Mouse (Mus musculus) hindbrain, postnatal 0 days (tissue): ENCODE results near the gene Npas3. TPM values are rescaled to one million over a fixed set of nuclear protein-coding genes. Genes with fewer than 3 reads are reported as not detected.

Experiments used
- ATAC-seq: fragments of 200-750 bp; cut with Nextera tagmentation; 2 replicates; pipeline ENCODE4 v1.8.0; 2017; ENCODE audit warnings: mild to moderate bottlenecking, moderate TSS enrichment, moderate library complexity
- DNase-seq: peaks from one replicate; pipeline ENCODE4 v3.0.0-alpha.2; 2015; ENCODE audit warnings: low spot score
- H3K27ac ChIP-seq: fragments of 300-500 bp; sonication (generic); 2 replicates; pipeline ENCODE4 v1.5.1; 2014; ENCODE audit warnings: mild to moderate bottlenecking
- H3K27me3 ChIP-seq: fragments of 300-500 bp; sonication (generic); 2 replicates; pipeline ENCODE4 v1.6.1; 2014; ENCODE audit warnings: low read length, mixed read lengths; ENCODE audit not compliant: insufficient read depth
- H3K36me3 ChIP-seq: fragments of 300-500 bp; sonication (generic); 2 replicates; pipeline ENCODE4 v1.6.1; 2014; ENCODE audit warnings: low read length, mixed read lengths; ENCODE audit not compliant: insufficient read depth
- H3K4me1 ChIP-seq: fragments of 300-500 bp; sonication (generic); 2 replicates; pipeline ENCODE4 v1.6.1; 2014; ENCODE audit warnings: antibody characterized with exemption, low read length, mixed read lengths; ENCODE audit not compliant: insufficient read depth
- H3K4me2 ChIP-seq: fragments of 300-500 bp; sonication (generic); 2 replicates; pipeline ENCODE4 v1.6.1; 2014; ENCODE audit warnings: low read depth, mild to moderate bottlenecking, low read length, moderate library complexity, mixed read lengths
- H3K4me3 ChIP-seq: fragments of 300-500 bp; sonication (generic); 2 replicates; pipeline ENCODE4 v1.5.1; 2014; ENCODE audit warnings: low read length
- H3K9ac ChIP-seq: fragments of 300-500 bp; sonication (generic); replicated peaks from 2 replicates; pipeline ENCODE4 v1.6.1; 2014; ENCODE audit warnings: mild to moderate bottlenecking, low read length, moderate library complexity, mixed read lengths
- H3K9me3 ChIP-seq: fragments of 300-500 bp; sonication (generic); 2 replicates; pipeline ENCODE4 v1.6.1; 2016; ENCODE audit warnings: low read length, mixed read lengths
- CTCF ChIP-seq: IDR thresholded peaks from 2 replicates; pipeline ENCODE4 v1.5.1; 2016; ENCODE audit warnings: antibody characterized with exemption, control low read depth, low read depth
- WGBS: fragments of 180-500 bp; shearing (Covaris S2); extraction: QIAGEN DNeasy Blood & Tissue Kit; methylation state at CpG from one replicate; pipeline ENCODE4 v1.1.7; 2014; 5-methylcytosine and 5-hydroxymethylcytosine counted together
- polyA plus RNA-seq: library from polyadenylated mRNA; unstranded; fragments of >200 nt; fragmentation: Nextera tagmentation; extraction: Ambion mirVana; gene quantifications from 2 replicates; pipeline ENCODE4 v1.2.1, GENCODE M21; 2015
- total RNA-seq: library from RNA; depleted of rRNA; stranded (reverse); fragments of >200 nt; gene quantifications from 2 replicates; pipeline ENCODE4 v1.2.3, GENCODE M21; 2014

The Npas3 gene
- total and polyA plus RNA-seq, 2 experiments from 2014 or later, result 28.0 to 53.8 TPM

GRCm38 (mm10) chr12:53587249-53587648 is 338.8 kb downstream of the Npas3 start:
- no peak for ATAC-seq
- H3K36me3 ChIP-seq, result no peaks in the 10 kb centered on the region
- WGBS, result 42% methylated on average over 5 of the region's 5 CpGs
- no peak overlapping the region for H3K4me3 ChIP-seq
- no peak overlapping the region for H3K4me2 ChIP-seq
- peaks cover 3% of the 10 kb centered on the region; the same call in 1 of the 2 replicates for H3K4me1 ChIP-seq
- no peak for DNase-seq
- peak overlapping the region; percentile 65 for H3K27ac ChIP-seq
- no peaks in the 10 kb centered on the region for H3K9me3 ChIP-seq
- no peak for TF ChIP-seq CTCF
- no peak overlapping the region for H3K9ac ChIP-seq
- H3K27me3 ChIP-seq, result no peaks in the 10 kb centered on the region

- Histone ChIP-seq H3K27me3 (no peaks in the 10 kb centered on the region), H3K4me3 (no peak overlapping the region), H3K36me3 (no peaks in the 10 kb centered on the region), H3K4me1 (peaks cover 3% of the 10 kb centered on the region; the same call in 1 of the 2 replicates), H3K27ac (peak overlapping the region; percentile 65), H3K4me2 (peak overlapping the region; percentile 30), H3K9ac (no peak overlapping the region), H3K9me3 (no peaks in the 10 kb centered on the region)
- TF ChIP-seq CTCF, result no peak; the same call in 1 of the 2 replicates
- ATAC-seq, result peak; percentile 94
- 47% methylated on average over 19 of the region's 19 CpGs for WGBS
- DNase-seq, result peak; percentile 90
These were observed 339.4 kb downstream of the Npas3 start for GRCm38 (mm10) chr12:53587691-53588504.

DNA sequence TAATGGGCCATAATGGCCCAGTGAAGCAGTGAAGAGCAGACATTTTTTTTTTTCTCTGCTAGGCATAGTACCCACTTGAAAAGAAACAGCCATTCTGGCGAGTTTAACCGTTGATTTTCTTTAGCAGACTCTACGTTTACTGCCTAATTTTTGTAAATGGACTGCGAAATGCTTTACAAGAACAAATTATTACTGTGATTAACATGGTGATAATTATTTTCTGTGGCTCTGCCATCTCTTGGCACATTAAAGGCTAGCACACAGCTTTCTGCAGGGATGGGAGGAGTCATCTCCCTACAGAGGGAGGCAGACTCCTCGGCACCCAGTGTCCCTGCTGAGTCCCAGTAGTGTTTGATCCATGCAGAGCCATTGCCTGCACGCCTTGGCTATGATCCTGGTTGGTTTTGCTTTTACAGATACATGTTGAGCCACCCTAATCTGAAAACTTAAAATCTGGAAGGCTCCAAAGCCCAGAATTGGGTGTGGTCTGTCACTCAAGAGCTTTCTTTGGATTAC is 341.0 kb downstream of the Npas3 start:
- no peak for TF ChIP-seq CTCF
- Histone ChIP-seq H3K4me3 (no peak overlapping the region), H3K4me1 (peaks cover 3% of the 10 kb centered on the region; the same call in 1 of the 2 replicates), H3K27ac (no peak overlapping the region), H3K9ac (no peak overlapping the region), H3K27me3 (no peaks in the 10 kb centered on the region), H3K36me3 (no peaks in the 10 kb centered on the region), H3K9me3 (no peaks in the 10 kb centered on the region), H3K4me2 (no peak overlapping the region)
- WGBS, result 60% methylated on average over 6 of the region's 6 CpGs
- DNase-seq (no peak), ATAC-seq (no peak)

DNA sequence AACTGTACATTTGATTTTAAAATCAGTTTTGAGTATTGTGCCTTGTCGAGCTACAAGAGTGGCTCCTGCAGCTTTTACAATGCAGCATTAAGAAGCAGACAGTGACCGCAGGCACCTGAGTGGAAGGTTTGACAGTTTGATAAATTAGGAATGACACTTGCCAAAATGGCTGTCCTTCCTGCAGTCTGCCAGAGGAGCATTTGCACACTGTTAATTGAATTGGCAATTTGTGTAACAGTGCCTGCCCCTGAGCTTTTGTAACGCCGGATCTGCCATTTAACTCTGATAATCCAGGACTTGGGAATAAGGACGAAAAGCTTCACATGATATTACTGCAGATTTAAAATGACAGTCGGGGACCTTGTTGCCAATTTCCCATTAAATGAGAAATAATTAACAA is 357.2 kb downstream of the Npas3 start:
- no peak for TF ChIP-seq CTCF
- no peak overlapping the region for H3K4me3 ChIP-seq
- H3K36me3 ChIP-seq, result no peaks in the 10 kb centered on the region
- H3K27me3 ChIP-seq, result no peaks in the 10 kb centered on the region
- WGBS, result 36% methylated on average over 6 of the region's 6 CpGs
- no peaks in the 10 kb centered on the region for H3K4me1 ChIP-seq
- H3K9ac ChIP-seq, result no peak overlapping the region
- DNase-seq, result peak; percentile 67
- no peak overlapping the region for H3K4me2 ChIP-seq
- no peaks in the 10 kb centered on the region for H3K9me3 ChIP-seq
- no peak overlapping the region for H3K27ac ChIP-seq
- no peak for ATAC-seq

- H3K9ac ChIP-seq, result no peak overlapping the region
- no peak overlapping the region for H3K27ac ChIP-seq
- WGBS, result 50% methylated on average over 7 of the region's 7 CpGs
- no peaks in the 10 kb centered on the region for H3K36me3 ChIP-seq
- no peaks in the 10 kb centered on the region for H3K27me3 ChIP-seq
- no peaks in the 10 kb centered on the region for H3K4me1 ChIP-seq
- no peak overlapping the region for H3K4me2 ChIP-seq
- DNase-seq, result peak; percentile 65
- ATAC-seq, result peak; percentile 38
- no peak for TF ChIP-seq CTCF
- no peaks in the 10 kb centered on the region for H3K9me3 ChIP-seq
- no peak overlapping the region for H3K4me3 ChIP-seq
These were observed 363.6 kb downstream of the Npas3 start for GRCm38 (mm10) chr12:53612120-53612519.

DNA sequence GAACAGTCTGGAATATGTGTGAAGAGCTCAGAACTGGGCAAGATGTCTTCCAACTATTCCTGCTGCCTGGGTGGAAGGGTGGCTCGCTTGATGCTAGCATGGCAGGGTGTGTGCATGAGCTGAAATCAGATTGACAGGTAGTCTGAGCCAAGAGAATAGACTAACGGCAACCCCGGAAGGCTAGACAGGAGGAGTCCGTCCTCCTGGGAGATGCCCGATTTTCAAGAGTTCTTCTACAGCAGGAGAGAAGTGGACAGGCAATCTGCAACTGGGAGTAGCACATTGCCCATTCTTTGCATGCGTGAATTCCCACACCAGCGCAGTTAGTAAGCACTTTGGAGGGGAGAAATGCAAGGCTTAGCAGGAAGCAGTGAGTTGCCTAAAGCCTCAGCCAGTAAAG is 372.8 kb downstream of the Npas3 start:
- Histone ChIP-seq H3K27me3 (no peaks in the 10 kb centered on the region), H3K9me3 (no peaks in the 10 kb centered on the region), H3K9ac (no peak overlapping the region), H3K27ac (peak overlapping the region; percentile 45; the same call in 1 of the 2 replicates), H3K4me2 (no peak overlapping the region), H3K36me3 (no peaks in the 10 kb centered on the region), H3K4me3 (no peak overlapping the region), H3K4me1 (peaks cover 17% of the 10 kb centered on the region)
- ATAC-seq, result 0 out of 2 replicates have a peak, but pooled peaks have one; percentile 43
- TF ChIP-seq CTCF, result no peak
- peak; percentile 41 for DNase-seq
- WGBS, result 41% methylated on average over 7 of the region's 7 CpGs

- Histone ChIP-seq H3K4me3 (no peak overlapping the region), H3K4me2 (no peak overlapping the region)
These were observed 375.3 kb downstream of the Npas3 start for GRCm38 (mm10) chr12:53623793-53624192.

More at GRCm38 (mm10) chr12:53623793-53624192, 375.3 kb downstream of the Npas3 start:
- ATAC-seq, result peak; percentile 45; the same call in 1 of the 2 replicates
- no peak for TF ChIP-seq CTCF
- WGBS, result 22% methylated on average over 9 of the region's 9 CpGs
- Histone ChIP-seq H3K27me3 (no peaks in the 10 kb centered on the region), H3K27ac (no peak overlapping the region; the same call in 1 of the 2 replicates), H3K36me3 (no peaks in the 10 kb centered on the region), H3K9ac (no peak overlapping the region), H3K4me1 (peaks cover 17% of the 10 kb centered on the region), H3K9me3 (no peaks in the 10 kb centered on the region)
- DNase-seq, result peak; percentile 41
